Mouse (Mus musculus): ENCODE results near the gene Nt5c. TPM values are rescaled to one million over a fixed set of nuclear protein-coding genes. Genes with fewer than 3 reads are reported as not detected.

Gene Nt5c
- total and polyA plus RNA-seq, 2 experiments from 2014 or later = 59.6 to 136 TPM

- no peaks in the 10 kb centered on the region for H3K9me3 ChIP-seq (ENCODE audit: low read length)
- H3K4me1 ChIP-seq (ENCODE audit: insufficient read depth) = peaks cover 20% of the 10 kb centered on the region
- DNase-seq = no peak
- H3K27ac ChIP-seq (ENCODE audit: low read depth, low read length) = peak overlapping the region; percentile 82
- peak overlapping the region; percentile 76 for H3K4me3 ChIP-seq (ENCODE audit: low read depth, low read length)
- peak overlapping the region; percentile 77 for H3K9ac ChIP-seq
- no peaks in the 10 kb centered on the region for H3K36me3 ChIP-seq (ENCODE audit: insufficient read depth)
- no peak for ATAC-seq
- 5% methylated on average over 28 of the region's 28 CpGs for WGBS
- peak overlapping the region; percentile 91 for H3K4me2 ChIP-seq (ENCODE audit: low read depth)
- no peak for TF ChIP-seq CTCF (IDR thresholded peaks at IDR 0.05; ENCODE audit: low read depth)
- H3K27me3 ChIP-seq (ENCODE audit: insufficient read depth, low read length) = no peaks in the 10 kb centered on the region
Observed at GRCm38 (mm10) chr11:115475758-115476237, 15.9 kb downstream of the Nt5c start.

DNA sequence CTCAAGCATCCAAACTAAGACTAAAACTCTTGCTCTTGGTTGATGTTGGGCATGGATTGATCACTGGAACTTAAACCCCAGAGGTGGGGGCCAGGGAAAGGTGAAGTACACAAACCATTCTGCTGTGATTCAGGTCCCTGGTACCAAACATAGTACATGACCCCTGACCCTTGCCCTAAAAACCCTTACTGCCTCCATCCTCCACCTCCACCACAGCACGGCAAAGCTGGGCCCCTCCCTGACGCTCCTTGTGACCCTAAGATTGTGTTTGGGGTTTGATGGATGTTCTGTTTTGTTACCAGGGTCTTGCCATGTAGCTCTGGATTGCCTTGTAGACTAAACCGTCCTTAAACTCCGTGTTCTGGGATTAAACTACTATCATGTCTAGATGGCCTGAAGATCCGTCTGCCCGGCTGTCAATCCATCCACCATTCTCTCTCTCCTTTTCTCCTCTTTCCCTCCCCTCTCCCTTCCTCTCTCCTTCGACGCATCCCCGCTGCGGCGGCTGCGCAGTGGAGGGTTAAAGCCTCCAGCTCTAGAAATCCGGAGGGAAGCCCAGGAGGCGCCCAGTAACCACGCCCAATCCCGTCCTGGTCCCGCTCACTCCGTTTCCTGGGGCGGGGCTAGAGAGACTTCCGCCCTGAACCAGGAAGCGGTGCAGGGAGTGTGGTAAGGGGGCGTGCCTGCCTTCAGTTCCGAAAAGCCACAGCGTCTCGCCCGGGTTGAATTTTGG lies 16.5 kb downstream of the Nt5c start, which contains the start of gene Armc7:
Gene Armc7, plus strand, starts transcription at position 643 of the 733 bp plus-strand sequence.
- Histone ChIP-seq H3K4me2 (ENCODE audit: low read depth) (peak within 1 kb of the TSS; percentile 91), H3K4me1 (ENCODE audit: insufficient read depth) (peaks cover 20% of the 10 kb centered on the region), H3K4me3 (ENCODE audit: low read depth, low read length) (peak within 1 kb of the TSS; percentile 76), H3K9ac (peak within 1 kb of the TSS; percentile 77), H3K27ac (ENCODE audit: low read depth, low read length) (peak within 1 kb of the TSS; percentile 82), H3K9me3 (ENCODE audit: low read length) (no peaks in the 10 kb centered on the region), H3K27me3 (ENCODE audit: insufficient read depth, low read length) (no peaks in the 10 kb centered on the region), H3K36me3 (ENCODE audit: insufficient read depth) (no peaks in the 10 kb centered on the region)
- peak; percentile 97 for DNase-seq
- under 1% methylated on average over 26 of the region's 26 CpGs for WGBS
- peak; percentile 99 for ATAC-seq
- no peak; the same call in 1 of the 2 replicates for TF ChIP-seq CTCF (IDR thresholded peaks at IDR 0.05; ENCODE audit: low read depth)

GRCm38 (mm10) chr11:115473626-115474275 lies 17.9 kb downstream of the Nt5c start:
- H3K9ac ChIP-seq = no peak overlapping the region
- DNase-seq (peak; percentile 95), ATAC-seq (peak; percentile 18; the same call in 1 of the 2 replicates)
- H3K4me2 ChIP-seq (ENCODE audit: low read depth) = no peak overlapping the region
- H3K36me3 ChIP-seq (ENCODE audit: insufficient read depth) = no peaks in the 10 kb centered on the region
- 24% methylated on average over 15 of the region's 15 CpGs for WGBS
- H3K4me3 ChIP-seq (ENCODE audit: low read depth, low read length) = no peak overlapping the region
- peak overlapping the region; percentile 47; the same call in 1 of the 2 replicates for H3K27ac ChIP-seq (ENCODE audit: low read depth, low read length)
- H3K27me3 ChIP-seq (ENCODE audit: insufficient read depth, low read length) = no peaks in the 10 kb centered on the region
- H3K9me3 ChIP-seq (ENCODE audit: low read length) = no peaks in the 10 kb centered on the region
- peak; percentile 99 for TF ChIP-seq CTCF (IDR thresholded peaks at IDR 0.05; ENCODE audit: low read depth)
- peaks cover 20% of the 10 kb centered on the region for H3K4me1 ChIP-seq (ENCODE audit: insufficient read depth)

DNA sequence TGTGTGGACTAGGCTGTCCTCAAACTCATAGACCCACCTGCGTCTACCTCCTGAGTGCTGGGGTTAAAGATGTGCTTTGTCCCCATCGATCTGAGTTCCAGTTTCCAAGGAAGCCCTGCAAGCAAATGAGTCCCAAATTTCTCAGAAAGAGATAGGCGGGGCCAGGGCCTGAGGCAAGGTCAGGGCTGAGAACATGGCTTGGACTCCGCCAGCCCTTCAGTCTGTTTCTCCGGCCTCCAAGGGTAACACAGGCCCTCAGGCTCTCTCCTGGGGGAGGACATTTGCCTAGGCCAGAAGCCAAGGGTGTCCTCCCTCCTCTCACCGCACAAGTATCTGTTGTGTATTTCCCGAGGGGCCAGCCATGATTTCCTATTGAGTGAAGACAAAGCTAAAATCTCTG lies 19.5 kb downstream of the Nt5c start:
- TF ChIP-seq CTCF (IDR thresholded peaks at IDR 0.05; ENCODE audit: low read depth) = no peak
- no peaks in the 10 kb centered on the region for H3K9me3 ChIP-seq (ENCODE audit: low read length)
- H3K4me1 ChIP-seq (ENCODE audit: insufficient read depth) = peaks cover 18% of the 10 kb centered on the region
- 86% methylated on average over 7 of the region's 7 CpGs for WGBS
- no peak overlapping the region for H3K27ac ChIP-seq (ENCODE audit: low read depth, low read length)
- H3K36me3 ChIP-seq (ENCODE audit: insufficient read depth) = no peaks in the 10 kb centered on the region
- ATAC-seq (no peak), DNase-seq (no peak)
- H3K4me2 ChIP-seq (ENCODE audit: low read depth) = no peak overlapping the region
- H3K9ac ChIP-seq = no peak overlapping the region
- H3K27me3 ChIP-seq (ENCODE audit: insufficient read depth, low read length) = no peaks in the 10 kb centered on the region
- H3K4me3 ChIP-seq (ENCODE audit: low read depth, low read length) = no peak overlapping the region

- WGBS = 69% methylated on average over 4 of the region's 4 CpGs
- no peaks in the 10 kb centered on the region for H3K27me3 ChIP-seq (ENCODE audit: insufficient read depth, low read length)
- H3K9me3 ChIP-seq (ENCODE audit: low read length) = no peaks in the 10 kb centered on the region
- no peaks in the 10 kb centered on the region for H3K36me3 ChIP-seq (ENCODE audit: insufficient read depth)
- no peak overlapping the region for H3K4me3 ChIP-seq (ENCODE audit: low read depth, low read length)
- no peak for TF ChIP-seq CTCF (IDR thresholded peaks at IDR 0.05; ENCODE audit: low read depth)
- H3K9ac ChIP-seq = no peak overlapping the region
- DNase-seq (no peak), ATAC-seq (no peak)
- H3K4me1 ChIP-seq (ENCODE audit: insufficient read depth) = no peaks in the 10 kb centered on the region
- H3K4me2 ChIP-seq (ENCODE audit: low read depth) = no peak overlapping the region
- H3K27ac ChIP-seq (ENCODE audit: low read depth, low read length) = no peak overlapping the region
Observed at GRCm38 (mm10) chr11:115467217-115467618, 24.4 kb downstream of the Nt5c start.

GRCm38 (mm10) chr11:115464851-115465250 lies 26.8 kb downstream of the Nt5c start:
- Histone ChIP-seq H3K9ac (no peak overlapping the region), H3K9me3 (ENCODE audit: low read length) (no peaks in the 10 kb centered on the region), H3K4me2 (ENCODE audit: low read depth) (no peak overlapping the region), H3K4me3 (ENCODE audit: low read depth, low read length) (no peak overlapping the region), H3K4me1 (ENCODE audit: insufficient read depth) (no peaks in the 10 kb centered on the region), H3K27ac (ENCODE audit: low read depth, low read length) (no peak overlapping the region), H3K36me3 (ENCODE audit: insufficient read depth) (no peaks in the 10 kb centered on the region), H3K27me3 (ENCODE audit: insufficient read depth, low read length) (no peaks in the 10 kb centered on the region)
- ATAC-seq (no peak), DNase-seq (no peak)
- TF ChIP-seq CTCF (IDR thresholded peaks at IDR 0.05; ENCODE audit: low read depth) = no peak
- 93% methylated on average over 8 of the region's 8 CpGs for WGBS

- Histone ChIP-seq H3K4me3 (ENCODE audit: low read depth, low read length) (no peak overlapping the region), H3K4me2 (ENCODE audit: low read depth) (no peak overlapping the region), H3K9me3 (ENCODE audit: low read length) (no peaks in the 10 kb centered on the region), H3K36me3 (ENCODE audit: insufficient read depth) (no peaks in the 10 kb centered on the region), H3K9ac (no peak overlapping the region), H3K27me3 (ENCODE audit: insufficient read depth, low read length) (no peaks in the 10 kb centered on the region), H3K4me1 (ENCODE audit: insufficient read depth) (no peaks in the 10 kb centered on the region), H3K27ac (ENCODE audit: low read depth, low read length) (no peak overlapping the region)
- 84% methylated on average over 11 of the region's 11 CpGs for WGBS
- ATAC-seq = no peak
- no peak for TF ChIP-seq CTCF (IDR thresholded peaks at IDR 0.05; ENCODE audit: low read depth)
- no peak for DNase-seq
Observed at GRCm38 (mm10) chr11:115463397-115463796, 28.3 kb downstream of the Nt5c start.
